Mouse (Mus musculus) neural tube, embryonic 10.5 days (tissue): ENCODE data around the gene Rgs1.

ENCODE experiments used
- DNase-seq: peaks from one replicate; pipeline ENCODE4 v3.0.0-alpha.2; 2017; ENCODE audit warnings: low spot score; ENCODE audit errors: extremely low spot score

Rgs1 gene

DNA sequence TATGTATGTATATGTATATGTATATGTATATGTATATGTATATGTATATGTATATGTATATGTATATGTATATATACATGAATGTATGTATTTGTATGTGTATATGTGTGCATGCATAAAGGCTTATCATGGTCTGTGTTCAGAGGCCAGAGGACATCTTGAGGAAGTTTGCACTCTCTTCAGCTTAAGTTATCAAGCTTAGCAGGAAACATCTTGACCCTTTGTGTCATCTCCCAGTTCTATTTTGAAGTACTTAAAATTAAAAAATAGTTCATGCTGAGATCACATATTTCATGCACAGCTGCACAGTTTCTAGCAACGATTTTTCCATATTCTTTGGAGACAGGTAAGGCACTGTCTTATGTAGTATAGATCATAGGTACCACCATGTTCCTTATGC, 49.5 kb downstream of the Rgs1 start:
- DNase-seq, result no peak

DNA sequence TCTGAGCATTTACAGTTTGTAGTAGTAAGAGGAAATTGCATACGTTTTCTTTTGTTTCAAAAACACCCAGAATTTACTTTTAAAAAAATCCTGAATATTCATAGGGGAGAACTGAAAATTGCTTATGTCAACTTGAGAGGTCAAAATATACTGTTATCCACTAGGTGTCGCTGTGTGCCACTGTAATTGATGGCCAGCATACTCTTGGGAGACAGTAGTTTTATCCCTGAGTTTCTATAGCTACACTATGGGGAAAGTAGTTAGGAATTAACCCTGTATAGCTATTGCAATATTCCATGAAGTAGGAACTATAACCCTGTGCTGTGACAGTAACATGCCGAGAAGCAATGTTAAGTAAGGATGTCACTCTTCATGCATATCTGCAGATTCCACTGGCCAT, 51.4 kb downstream of the Rgs1 start:
- DNase-seq, result peak; percentile 25
